15 mouse cellular contexts compared by ENCODE assay signal in the genomic region with DNA sequence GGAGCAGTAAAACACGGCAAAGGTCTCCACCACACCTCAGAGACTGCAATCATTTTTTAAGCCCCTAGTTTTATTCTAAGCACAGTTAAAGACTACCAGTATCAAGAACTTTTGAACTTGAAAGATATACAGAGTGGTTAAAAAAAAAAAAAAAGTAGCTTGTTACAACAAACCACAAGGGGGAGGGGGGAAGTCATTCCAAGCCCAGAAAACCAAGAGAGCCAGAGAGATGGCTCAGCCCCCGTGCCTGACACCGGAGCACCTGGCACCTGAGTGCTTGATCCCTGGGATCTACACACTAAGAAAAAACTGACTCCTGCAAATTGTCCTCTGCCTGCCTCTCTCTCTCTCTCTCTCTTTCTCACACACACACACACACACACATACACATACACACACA.
"Had no signal": no experiment of that assay in that cellular context is flagged by ENCODE, and none has a peak within 500 bp of the region (broad histone marks: within the 10 kb centered on the region; RNA-seq: fewer than 3 reads in every experiment).

No protein-coding gene starts in this region.

- H3K4me1 ChIP-seq: stomach, embryonic 15.5 days had no signal

- H3K4me3 ChIP-seq: limb, embryonic 10.5 days; liver, embryonic 15.5 days; midbrain, embryonic 15.5 days; neural tube, embryonic 13.5 days; stomach, embryonic 15.5 days had no signal

- H3K9ac ChIP-seq: liver, embryonic 15.5 days; midbrain, embryonic 15.5 days; neural tube, embryonic 13.5 days; stomach, embryonic 15.5 days had no signal

- H3K9me3 ChIP-seq: limb, embryonic 10.5 days; liver, embryonic 15.5 days; megakaryocyte, embryonic 14.5 days; midbrain, embryonic 15.5 days; neural tube, embryonic 13.5 days; stomach, embryonic 15.5 days had no signal

- H3K27me3 ChIP-seq: midbrain, embryonic 15.5 days; stomach, embryonic 15.5 days had no signal

- H3K36me3 ChIP-seq: limb, embryonic 10.5 days; liver, embryonic 15.5 days; midbrain, embryonic 15.5 days; stomach, embryonic 15.5 days had no signal

- H3K27ac ChIP-seq: kidney, postnatal 0 days; limb, embryonic 10.5 days; liver, embryonic 15.5 days; macrophage; midbrain, embryonic 15.5 days; neural tube, embryonic 13.5 days; stomach, embryonic 15.5 days had no signal

- DNase-seq: kidney, adult 11 months; kidney, adult 9 months; kidney, postnatal 36 days; lung, adult 2 months; right cerebral cortex, postnatal 14 days had no signal

- H3K4me2 ChIP-seq: liver, embryonic 11.5 days; liver, embryonic 15.5 days; midbrain, embryonic 11.5 days; midbrain, embryonic 15.5 days; neural tube, embryonic 13.5 days; stomach, embryonic 15.5 days had no signal
